Mouse (Mus musculus) E14TG2a.4 (cell line): ENCODE results near the gene Gpr107.

Source experiments
- CTCF ChIP-seq: conservative IDR thresholded peaks from 2 replicates; pipeline ENCODE4 v1.5.1; 2014; ENCODE audit warnings: low read length
- NANOG ChIP-seq: IDR thresholded peaks from 2 replicates; pipeline ENCODE4 v1.6.1; 2014; ENCODE audit warnings: borderline replicate concordance, low read length, mixed read lengths
- POU5F1 ChIP-seq: IDR thresholded peaks from 2 replicates; pipeline ENCODE4 v1.6.1; 2014; ENCODE audit warnings: low read length, borderline replicate concordance

GRCm38 (mm10) chr2:31189654-31190053 lies 37.5 kb downstream of the Gpr107 start:
- TF ChIP-seq CTCF (no peak), NANOG (no peak), POU5F1 (no peak)
